Mouse (Mus musculus) liver, embryonic 15.5 days (tissue): ENCODE measurements around the gene Dcun1d4. TPM values are rescaled to one million over a fixed set of nuclear protein-coding genes. Genes with fewer than 3 reads are reported as not detected.

Source experiments
- ATAC-seq: fragments of 200-750 bp; cut with Nextera tagmentation; 2 replicates; pipeline ENCODE4 v1.8.0; 2017; ENCODE audit warnings: moderate number of reproducible peaks, mild to moderate bottlenecking, moderate library complexity; ENCODE audit not compliant: insufficient read depth
- H3K27ac ChIP-seq: fragments of 300-500 bp; sonication (generic); replicated peaks from 2 replicates; pipeline ENCODE4 v1.5.1; 2015; ENCODE audit warnings: mild to moderate bottlenecking, inconsistent platforms
- H3K27me3 ChIP-seq: fragments of 300-500 bp; sonication (generic); 2 replicates; pipeline ENCODE4 v1.6.1; 2015; ENCODE audit warnings: mild to moderate bottlenecking, inconsistent platforms
- H3K36me3 ChIP-seq: fragments of 300-500 bp; sonication (generic); replicated peaks from 2 replicates; pipeline ENCODE4 v1.6.1; 2015; ENCODE audit warnings: moderate library complexity, mild to moderate bottlenecking, inconsistent platforms
- H3K4me1 ChIP-seq: fragments of 300-500 bp; sonication (generic); replicated peaks from 2 replicates; pipeline ENCODE4 v1.6.1; 2015; ENCODE audit warnings: inconsistent platforms
- H3K4me2 ChIP-seq: fragments of 300-500 bp; sonication (generic); 2 replicates; pipeline ENCODE4 v1.6.1; 2015; ENCODE audit warnings: moderate library complexity, mild to moderate bottlenecking, inconsistent platforms
- H3K4me3 ChIP-seq: fragments of 300-500 bp; sonication (generic); replicated peaks from 2 replicates; pipeline ENCODE4 v1.5.1; 2015; ENCODE audit warnings: mild to moderate bottlenecking, inconsistent platforms
- H3K9ac ChIP-seq: fragments of 300-500 bp; sonication (generic); 2 replicates; pipeline ENCODE4 v1.6.1; 2015; ENCODE audit warnings: moderate library complexity, mild to moderate bottlenecking, inconsistent platforms
- H3K9me3 ChIP-seq: fragments of 300-500 bp; sonication (generic); replicated peaks from 2 replicates; pipeline ENCODE4 v1.6.1; 2016; ENCODE audit warnings: inconsistent platforms
- WGBS: fragments of 180-500 bp; shearing (Covaris S2); methylation state at CpG from one replicate; pipeline ENCODE4 v1.1.7; 2015; ENCODE audit warnings: mixed read lengths; ENCODE audit not compliant: insufficient replicate concordance; 5-methylcytosine and 5-hydroxymethylcytosine counted together
- polyA plus RNA-seq: library from polyadenylated mRNA; unstranded; fragments of >200 nt; fragmentation: Nextera tagmentation; extraction: Ambion mirVana; gene quantifications from 2 replicates; pipeline ENCODE4 v1.2.1, GENCODE M21; 2015

The Dcun1d4 gene
- polyA plus RNA-seq, 1 experiment from 2014 or later = 2.5 TPM

DNA sequence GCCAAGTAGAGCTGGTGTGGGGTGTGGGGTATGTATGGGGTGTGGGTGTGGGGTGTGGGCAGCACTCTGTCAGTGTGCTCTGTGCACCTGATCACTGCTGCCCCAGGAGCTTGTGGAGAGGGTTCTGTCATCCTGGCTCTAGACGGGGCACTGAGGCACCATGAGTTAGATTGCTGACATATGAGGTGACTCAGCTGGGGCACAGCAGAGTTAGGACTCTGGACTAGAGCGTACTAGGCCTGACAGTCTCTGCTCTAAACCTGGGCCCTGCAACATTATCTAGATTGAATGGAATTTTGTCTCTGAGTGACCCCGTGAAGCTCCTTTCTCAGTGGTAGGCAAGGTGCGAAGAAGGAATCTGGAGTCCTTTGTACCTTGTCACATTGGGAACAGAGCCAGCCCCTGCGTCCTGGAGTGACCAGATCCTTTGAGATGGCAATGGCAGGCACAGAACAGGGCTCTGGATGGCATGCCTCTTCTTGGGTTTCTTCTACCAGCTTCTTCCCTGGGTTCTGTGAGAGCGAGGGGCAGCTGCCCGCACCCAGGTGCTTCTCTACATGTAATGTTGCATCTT lies 20.2 kb downstream of the Dcun1d4 start:
- 61% methylated on average over 7 of the region's 7 CpGs for WGBS
- Histone ChIP-seq H3K27ac (no peak overlapping the region), H3K9ac (no peak overlapping the region), H3K36me3 (no peaks in the 10 kb centered on the region), H3K4me3 (no peak overlapping the region), H3K27me3 (no peaks in the 10 kb centered on the region), H3K4me2 (no peak overlapping the region), H3K9me3 (no peaks in the 10 kb centered on the region), H3K4me1 (peaks cover 6% of the 10 kb centered on the region; the same call in 1 of the 2 replicates)
- no peak for ATAC-seq

GRCm38 (mm10) chr5:73502422-73502821 lies 21.6 kb downstream of the Dcun1d4 start:
- Histone ChIP-seq H3K4me2 (no peak overlapping the region), H3K4me1 (peaks cover 4% of the 10 kb centered on the region; the same call in 1 of the 2 replicates), H3K9me3 (no peaks in the 10 kb centered on the region), H3K27ac (no peak overlapping the region), H3K27me3 (no peaks in the 10 kb centered on the region), H3K4me3 (no peak overlapping the region), H3K9ac (no peak overlapping the region), H3K36me3 (no peaks in the 10 kb centered on the region)
- 81% methylated on average over 9 of the region's 9 CpGs for WGBS
- no peak for ATAC-seq

GRCm38 (mm10) chr5:73503015-73503757 lies 22.4 kb downstream of the Dcun1d4 start:
- Histone ChIP-seq H3K9ac (no peak overlapping the region), H3K36me3 (no peaks in the 10 kb centered on the region), H3K4me3 (no peak overlapping the region), H3K27me3 (no peaks in the 10 kb centered on the region), H3K4me1 (peaks cover 3% of the 10 kb centered on the region; the same call in 1 of the 2 replicates), H3K4me2 (no peak overlapping the region), H3K27ac (no peak overlapping the region), H3K9me3 (no peaks in the 10 kb centered on the region)
- 64% methylated on average over 12 of the region's 12 CpGs for WGBS
- ATAC-seq = no peak

DNA sequence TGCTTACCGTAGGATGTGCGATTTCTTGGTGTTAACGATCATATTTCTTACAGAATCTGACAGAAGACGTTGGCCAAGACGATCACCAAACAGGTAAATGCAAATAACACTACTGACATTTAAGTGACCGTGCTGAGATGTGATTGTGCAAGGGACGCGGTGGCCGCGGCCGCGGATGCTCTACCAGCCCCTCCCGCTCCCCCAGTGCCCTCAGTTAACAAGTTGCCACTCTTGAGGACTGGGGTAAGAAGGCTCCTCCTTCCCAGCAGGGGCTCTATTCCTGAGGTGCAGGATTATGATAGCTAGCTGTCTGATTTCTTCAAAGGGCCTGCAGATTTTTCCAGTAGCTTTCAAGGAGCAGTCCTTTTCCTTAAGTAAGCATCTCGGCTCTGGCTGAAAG lies 30.3 kb downstream of the Dcun1d4 start:
- WGBS = 82% methylated on average over 14 of the region's 14 CpGs
- Histone ChIP-seq H3K27ac (no peak overlapping the region), H3K36me3 (no peaks in the 10 kb centered on the region), H3K27me3 (no peaks in the 10 kb centered on the region), H3K4me1 (no peaks in the 10 kb centered on the region), H3K9ac (no peak overlapping the region), H3K4me2 (no peak overlapping the region), H3K9me3 (no peaks in the 10 kb centered on the region), H3K4me3 (no peak overlapping the region)
- ATAC-seq = no peak

- Histone ChIP-seq H3K9me3 (no peaks in the 10 kb centered on the region), H3K4me2 (no peak overlapping the region), H3K27me3 (no peaks in the 10 kb centered on the region), H3K36me3 (no peaks in the 10 kb centered on the region), H3K27ac (no peak overlapping the region), H3K9ac (no peak overlapping the region), H3K4me1 (no peaks in the 10 kb centered on the region), H3K4me3 (no peak overlapping the region)
- WGBS = 80% methylated on average over 1 of the region's 1 CpGs
- no peak for ATAC-seq
Measured at GRCm38 (mm10) chr5:73512241-73512640, 31.4 kb downstream of the Dcun1d4 start.

DNA sequence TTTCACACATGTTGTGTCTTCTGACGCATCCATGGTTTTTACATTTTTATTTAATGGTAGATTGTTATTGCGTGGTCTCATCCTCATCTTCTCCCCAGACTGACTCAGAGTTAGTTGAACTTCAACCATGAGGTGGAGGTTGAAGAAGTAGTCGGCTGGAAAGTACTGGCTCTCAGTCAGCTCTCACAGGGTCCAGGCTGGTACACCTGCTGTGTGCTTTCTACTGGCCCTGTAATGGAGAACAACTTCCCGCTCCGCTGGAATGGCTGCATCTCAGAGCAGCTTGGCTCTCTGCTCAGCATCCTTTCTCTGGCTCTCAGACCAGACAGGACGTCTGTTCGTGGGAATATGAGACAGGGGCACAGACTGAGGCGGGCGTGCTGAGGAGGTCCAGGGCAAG lies 31.9 kb downstream of the Dcun1d4 start:
- Histone ChIP-seq H3K9me3 (no peaks in the 10 kb centered on the region), H3K4me1 (no peaks in the 10 kb centered on the region), H3K4me2 (no peak overlapping the region), H3K27me3 (no peaks in the 10 kb centered on the region), H3K36me3 (no peaks in the 10 kb centered on the region), H3K27ac (no peak overlapping the region), H3K4me3 (no peak overlapping the region), H3K9ac (no peak overlapping the region)
- no peak for ATAC-seq
- WGBS = 70% methylated on average over 9 of the region's 9 CpGs

- H3K27ac ChIP-seq = no peak overlapping the region
- H3K4me3 ChIP-seq = no peak overlapping the region
- no peaks in the 10 kb centered on the region for H3K4me1 ChIP-seq
- H3K27me3 ChIP-seq = no peaks in the 10 kb centered on the region
- no peak overlapping the region for H3K9ac ChIP-seq
- no peaks in the 10 kb centered on the region for H3K36me3 ChIP-seq
- H3K9me3 ChIP-seq = no peaks in the 10 kb centered on the region
- H3K4me2 ChIP-seq = no peak overlapping the region
- 81% methylated on average over 2 of the region's 2 CpGs for WGBS
- ATAC-seq = no peak
Measured at GRCm38 (mm10) chr5:73514202-73514601, 33.4 kb downstream of the Dcun1d4 start.

- H3K4me3 ChIP-seq = no peak overlapping the region
- H3K27ac ChIP-seq = no peak overlapping the region
- no peak for ATAC-seq
- H3K9ac ChIP-seq = no peak overlapping the region
- H3K27me3 ChIP-seq = no peaks in the 10 kb centered on the region
- H3K4me2 ChIP-seq = no peak overlapping the region
- no peaks in the 10 kb centered on the region for H3K4me1 ChIP-seq
- WGBS = 77% methylated on average over 5 of the region's 5 CpGs
- no peaks in the 10 kb centered on the region for H3K9me3 ChIP-seq
- H3K36me3 ChIP-seq = no peaks in the 10 kb centered on the region
Measured at GRCm38 (mm10) chr5:73517299-73517698, 36.5 kb downstream of the Dcun1d4 start.

GRCm38 (mm10) chr5:73518424-73519211 lies 37.8 kb downstream of the Dcun1d4 start:
- no peaks in the 10 kb centered on the region for H3K36me3 ChIP-seq
- H3K27ac ChIP-seq = no peak overlapping the region
- WGBS = 76% methylated on average over 8 of the region's 8 CpGs
- no peaks in the 10 kb centered on the region for H3K9me3 ChIP-seq
- H3K4me2 ChIP-seq = no peak overlapping the region
- H3K4me3 ChIP-seq = no peak overlapping the region
- no peak overlapping the region for H3K9ac ChIP-seq
- no peaks in the 10 kb centered on the region for H3K27me3 ChIP-seq
- H3K4me1 ChIP-seq = 0 out of 2 replicates have a peak, but pooled peaks cover 2% of the 10 kb centered on the region
- no peak for ATAC-seq

- Histone ChIP-seq H3K27ac (no peak overlapping the region), H3K4me3 (no peak overlapping the region), H3K9ac (no peak overlapping the region), H3K4me1 (peaks cover 8% of the 10 kb centered on the region; the same call in 1 of the 2 replicates), H3K9me3 (no peaks in the 10 kb centered on the region), H3K36me3 (no peaks in the 10 kb centered on the region), H3K4me2 (no peak overlapping the region), H3K27me3 (no peaks in the 10 kb centered on the region)
- no peak for ATAC-seq
- WGBS = 44% methylated on average over 4 of the region's 4 CpGs
Measured at GRCm38 (mm10) chr5:73520787-73521186, 40.0 kb downstream of the Dcun1d4 start.

GRCm38 (mm10) chr5:73523227-73523626 lies 42.4 kb downstream of the Dcun1d4 start:
- Histone ChIP-seq H3K36me3 (no peaks in the 10 kb centered on the region), H3K4me3 (no peak overlapping the region), H3K4me1 (peaks cover 8% of the 10 kb centered on the region; the same call in 1 of the 2 replicates), H3K4me2 (no peak overlapping the region), H3K27me3 (no peaks in the 10 kb centered on the region), H3K9ac (no peak overlapping the region), H3K27ac (no peak overlapping the region), H3K9me3 (no peaks in the 10 kb centered on the region)
- ATAC-seq = no peak
- WGBS = 41% methylated on average over 10 of the region's 10 CpGs
